Mouse (Mus musculus) megakaryocyte progenitor cell, adult 5-6 weeks (primary cell): ENCODE measurements at regions not wholly inside any gene's neighbourhood (a gene's known extent, or its start where the extent isn't known, plus 50 kb on each side); places are given as distances from the start of the nearest gene placed in this dataset.

Source experiments
- ATAC-seq: replicated peaks from 2 replicates; pipeline ENCODE4 v1.8.0; 2016; ENCODE audit warnings: mild to moderate bottlenecking, moderate TSS enrichment, inconsistent platforms; ENCODE audit not compliant: poor library complexity

DNA sequence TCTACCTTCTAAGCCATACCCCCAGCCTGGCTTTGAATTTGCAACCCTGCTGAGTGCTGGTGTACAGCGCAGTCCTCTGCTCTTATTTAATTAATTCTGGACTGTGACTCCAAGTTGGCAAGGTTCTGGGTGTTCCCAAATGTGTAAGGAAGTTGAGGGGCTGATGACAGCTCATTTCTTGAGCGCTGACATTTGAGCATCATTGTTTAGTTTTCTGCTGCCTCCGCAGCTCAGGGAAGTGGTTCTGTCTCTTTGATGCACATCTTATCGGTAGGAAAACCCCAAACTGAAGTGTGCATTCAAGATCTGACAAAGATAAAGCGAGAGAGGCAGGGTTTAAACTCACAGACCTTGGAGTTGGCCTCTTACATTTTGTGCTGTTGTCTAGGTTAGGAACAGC, 137.6 kb upstream of the Eef2kmt start:
- ATAC-seq, result no peak

DNA sequence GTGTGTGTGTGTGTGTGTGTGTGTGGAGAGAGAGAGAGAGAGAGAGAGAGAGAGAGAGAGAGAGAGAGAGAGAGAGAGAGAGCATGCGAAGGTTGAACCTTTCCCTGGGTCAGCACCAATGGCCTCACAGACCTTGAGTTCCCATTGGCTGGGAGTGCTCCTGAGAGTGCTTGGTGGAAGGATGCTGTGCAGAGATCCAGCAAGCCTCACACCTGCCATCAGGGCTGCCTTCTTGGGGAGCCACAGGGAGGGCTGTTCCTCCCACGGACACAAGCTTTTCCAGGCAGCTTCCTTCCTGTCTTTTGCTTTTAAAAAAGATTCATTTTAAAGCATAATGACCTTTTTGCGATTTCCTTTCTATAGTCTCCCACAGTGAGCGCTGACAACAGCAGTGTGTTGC, 127.1 kb upstream of the Eef2kmt start:
- no peak for ATAC-seq

DNA sequence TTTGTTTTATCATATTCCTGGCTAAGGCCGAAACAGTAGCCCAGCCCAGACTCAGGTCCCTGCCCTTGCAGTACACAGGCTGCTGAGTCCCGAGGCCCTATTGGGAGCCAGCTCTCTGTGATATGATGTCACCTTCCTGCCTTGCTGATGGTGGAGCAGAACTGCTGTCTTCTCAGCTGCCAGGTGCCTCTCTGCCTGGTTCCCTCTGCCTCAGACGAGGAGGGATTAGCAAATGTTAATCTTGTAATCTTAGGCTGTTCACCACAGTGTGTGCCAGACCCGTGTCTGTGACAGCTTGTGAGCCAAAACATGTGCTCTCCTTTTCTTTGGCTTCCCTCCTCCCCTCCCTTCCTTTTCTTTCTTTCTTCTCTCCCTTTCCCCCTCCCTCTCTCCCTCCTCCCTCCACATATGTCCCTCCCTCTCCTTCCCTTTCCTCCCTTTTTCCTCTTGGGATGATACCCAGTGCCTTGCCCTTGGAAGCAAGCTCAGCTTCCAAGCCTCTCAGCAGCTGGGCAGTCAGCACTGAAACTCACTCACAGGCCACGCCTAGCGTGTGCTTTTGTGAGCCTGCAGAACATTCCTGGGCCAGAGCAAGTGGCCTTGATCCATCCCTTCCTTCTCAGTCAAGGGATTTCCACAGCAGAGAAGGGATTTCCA, 126.6 kb upstream of the Eef2kmt start:
- ATAC-seq, result no peak

DNA sequence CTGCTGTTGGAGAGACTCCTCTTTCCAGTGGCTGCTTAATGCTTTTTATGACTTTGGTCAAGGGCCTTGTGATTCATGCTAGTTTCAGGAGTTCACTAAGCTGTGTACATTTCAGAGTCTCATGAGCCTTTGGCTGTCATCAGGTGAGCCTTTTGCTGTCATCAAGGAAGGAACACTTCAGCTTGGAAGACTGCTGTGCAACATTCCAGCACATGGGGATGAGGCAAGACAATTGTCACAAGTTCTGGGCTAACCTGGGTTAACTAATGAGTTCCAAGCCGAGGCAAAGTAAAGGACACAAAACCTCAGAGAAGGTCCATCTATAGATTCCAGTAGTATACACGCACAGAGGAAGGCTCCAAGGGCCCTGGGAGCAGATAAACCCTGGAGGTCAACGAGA, 124.8 kb upstream of the Eef2kmt start:
- no peak for ATAC-seq

DNA sequence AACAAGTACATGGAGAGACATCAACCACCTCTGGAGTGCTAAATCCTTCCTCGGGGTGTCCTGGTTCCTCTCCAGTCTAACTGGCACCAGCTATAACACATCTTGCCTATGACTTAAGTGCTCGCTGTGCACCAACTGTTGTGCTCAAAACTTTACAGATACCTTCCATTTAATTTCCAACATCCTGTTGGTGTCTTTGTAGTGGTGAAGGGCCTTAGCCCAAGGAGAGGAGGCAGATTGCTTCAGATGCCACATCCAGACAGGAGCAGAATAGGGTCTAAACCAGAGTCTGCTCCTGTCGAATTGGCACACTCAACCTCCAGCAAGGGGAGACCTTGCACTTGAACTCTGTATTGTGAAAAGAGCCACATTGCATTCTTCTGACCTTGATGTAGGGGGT, 121.2 kb upstream of the Eef2kmt start:
- ATAC-seq, result no peak

DNA sequence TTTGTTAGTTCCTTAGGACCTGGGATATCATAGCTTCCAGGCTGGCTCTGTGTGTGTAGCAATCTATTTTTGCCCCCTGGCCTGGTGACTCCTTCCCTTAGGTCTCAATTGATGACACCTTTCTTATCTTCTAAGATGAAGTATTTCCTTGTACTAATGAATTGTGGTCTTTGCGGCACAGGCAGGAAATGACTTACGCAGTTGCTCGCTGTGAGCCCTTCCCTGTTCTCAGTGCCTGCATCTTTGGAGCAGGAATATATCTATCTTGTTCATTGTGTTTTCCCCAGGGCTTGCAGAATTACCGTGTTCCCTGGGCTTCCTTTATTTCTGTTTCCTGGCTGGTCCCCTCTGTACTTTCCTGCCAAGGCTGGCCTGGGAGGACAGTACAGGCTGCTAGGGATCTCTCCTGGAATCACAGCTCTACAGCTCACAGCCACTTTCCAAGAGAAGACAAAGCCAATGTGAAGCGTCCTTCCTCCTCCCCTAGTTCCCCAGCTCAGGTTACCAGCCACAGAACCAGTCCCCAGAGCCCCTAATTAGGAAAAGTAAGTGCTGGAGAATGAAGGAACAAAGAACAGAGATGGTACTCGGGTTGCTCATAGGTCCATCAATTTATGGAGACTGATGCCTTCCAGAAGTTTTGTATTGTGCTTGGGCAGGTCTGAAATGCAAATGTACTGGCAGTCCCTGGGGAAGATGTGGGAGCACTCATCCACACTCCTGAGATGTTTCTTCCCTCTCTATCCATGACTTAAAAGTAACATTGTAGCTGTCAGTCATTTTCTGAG, 119.2 kb upstream of the Eef2kmt start:
- ATAC-seq, result peak; percentile 81

DNA sequence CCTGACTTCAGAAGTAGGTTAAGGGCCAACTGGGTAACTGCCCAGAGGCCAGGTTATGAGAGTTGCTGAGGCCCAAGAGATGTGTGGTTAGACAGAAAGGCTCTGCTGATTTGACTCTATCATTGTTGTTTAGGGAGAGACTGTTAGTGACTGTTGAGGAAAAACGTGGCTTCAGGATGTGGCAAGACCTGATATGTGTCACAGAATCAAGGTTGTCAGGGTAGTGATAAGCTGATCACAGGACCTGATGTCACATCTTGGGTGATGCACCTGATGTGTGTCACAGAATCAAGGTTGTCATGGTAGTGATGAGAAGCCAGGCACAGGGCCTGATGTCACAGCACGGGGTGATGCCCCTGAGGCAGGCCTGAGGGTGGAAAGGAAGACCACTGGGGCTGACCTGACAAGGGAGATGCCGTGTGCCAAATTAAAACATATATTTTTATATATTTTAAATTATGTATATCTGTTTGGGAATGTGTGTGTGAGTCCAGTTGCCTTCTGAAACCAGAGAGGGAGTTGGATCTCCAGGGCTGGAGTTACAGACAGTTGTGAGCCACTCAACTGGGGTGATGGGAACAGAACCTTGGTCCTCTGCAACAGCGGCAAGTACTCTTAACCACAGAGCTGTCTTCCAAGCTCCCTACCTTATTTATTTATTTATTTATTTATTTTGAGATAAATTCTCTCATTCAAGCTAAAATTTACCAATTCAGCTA, 115.6 kb upstream of the Eef2kmt start:
- no peak for ATAC-seq

DNA sequence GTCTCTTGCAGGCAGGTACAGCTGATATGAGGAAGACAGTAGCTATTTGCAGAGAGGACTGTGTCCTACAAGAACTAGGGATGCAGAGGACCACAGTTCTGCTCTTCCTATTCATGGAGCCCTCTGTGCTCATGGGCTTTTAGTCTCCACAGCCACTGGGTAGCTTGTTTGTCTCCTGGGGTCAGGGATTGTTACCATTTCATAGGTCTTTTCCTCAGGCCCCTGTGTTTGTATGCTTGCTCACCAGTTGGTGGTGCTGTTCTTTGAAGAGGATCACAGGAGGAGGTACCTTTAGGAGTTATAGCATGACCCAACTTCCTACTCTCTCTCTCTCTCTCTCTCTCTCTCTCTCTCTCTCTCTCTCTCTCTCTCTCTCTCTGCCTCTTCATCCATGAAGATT, 114.7 kb upstream of the Eef2kmt start:
- ATAC-seq, result 0 out of 2 replicates have a peak, but pooled peaks have one; percentile 40

DNA sequence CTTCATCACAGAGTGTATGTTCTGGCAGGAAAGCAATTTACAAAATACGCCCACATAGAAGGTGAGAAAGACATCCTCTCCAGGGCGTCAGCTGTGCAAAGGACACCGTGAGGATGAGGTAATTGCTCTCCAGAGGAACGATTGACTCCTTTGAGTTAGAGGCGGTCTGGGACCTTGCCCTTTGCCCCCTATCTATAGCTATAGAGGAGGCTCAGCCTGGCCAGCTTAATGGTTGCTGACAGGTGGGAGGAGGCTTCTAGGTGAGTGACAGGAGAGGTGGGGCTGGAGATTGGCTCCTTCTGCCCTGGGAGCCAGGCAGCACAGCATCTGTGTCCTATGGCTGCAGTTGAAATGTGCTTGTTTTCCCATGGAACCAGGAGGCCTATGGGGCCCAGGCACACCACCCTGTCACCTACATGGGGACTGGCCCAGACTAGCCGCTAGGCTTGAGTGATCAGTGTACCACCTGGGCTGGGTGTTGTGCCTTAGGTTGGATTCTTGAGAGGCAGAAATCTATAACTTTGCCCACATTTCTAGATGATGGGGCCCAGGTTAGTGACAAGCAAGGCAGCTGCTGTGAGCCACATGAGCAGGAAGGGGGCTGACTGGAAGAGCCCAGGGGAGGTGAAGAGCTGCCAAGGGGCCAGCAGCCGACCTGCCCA, 113.2 kb upstream of the Eef2kmt start:
- ATAC-seq, result no peak

DNA sequence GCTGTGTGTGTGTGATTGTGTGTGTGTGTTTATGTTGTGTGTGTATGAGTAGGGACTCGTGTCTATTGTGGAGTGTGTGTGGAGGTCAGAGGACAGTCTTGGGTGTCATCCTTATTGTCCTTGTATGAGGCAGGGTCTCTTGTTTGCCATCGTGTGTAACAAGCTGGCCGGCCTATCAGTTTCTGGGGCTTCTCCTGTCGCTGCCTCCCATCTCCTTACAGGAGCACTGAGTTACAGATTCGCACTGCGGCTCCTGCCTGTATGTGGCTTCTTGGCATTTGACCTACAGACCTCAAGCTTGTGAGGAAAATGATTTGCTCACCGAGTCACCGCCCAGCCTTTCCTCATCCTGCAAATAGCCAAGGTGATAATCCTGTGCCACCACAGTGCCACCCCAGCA, 112.6 kb upstream of the Eef2kmt start:
- ATAC-seq, result no peak

DNA sequence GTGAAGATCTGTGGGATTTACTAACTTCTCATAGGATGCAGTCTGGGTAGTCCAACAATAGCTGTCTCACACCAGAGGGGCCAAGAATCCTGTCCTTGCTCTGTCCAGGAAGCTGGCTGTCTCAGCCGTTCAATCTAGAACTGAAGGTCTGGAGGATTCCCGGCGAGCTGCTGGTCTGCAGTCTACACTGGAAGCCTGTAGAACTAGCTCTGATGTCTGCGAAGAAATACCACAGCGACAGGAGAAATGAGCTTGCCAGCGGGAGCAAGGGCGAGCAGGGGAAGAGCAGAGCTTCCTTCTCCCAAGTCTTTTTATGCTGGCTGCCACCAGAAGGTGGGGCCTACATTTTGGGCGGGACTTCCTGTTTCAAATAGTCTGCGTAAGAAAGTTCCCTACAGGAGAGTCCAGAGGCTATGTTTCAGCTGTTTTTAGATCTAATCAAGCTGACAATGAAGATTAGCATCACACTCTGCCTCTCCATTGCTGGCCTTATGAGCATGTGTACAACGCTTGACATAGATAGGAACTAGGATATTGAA, 111.9 kb upstream of the Eef2kmt start:
- peak; percentile 57; the same call in 1 of the 2 replicates for ATAC-seq

DNA sequence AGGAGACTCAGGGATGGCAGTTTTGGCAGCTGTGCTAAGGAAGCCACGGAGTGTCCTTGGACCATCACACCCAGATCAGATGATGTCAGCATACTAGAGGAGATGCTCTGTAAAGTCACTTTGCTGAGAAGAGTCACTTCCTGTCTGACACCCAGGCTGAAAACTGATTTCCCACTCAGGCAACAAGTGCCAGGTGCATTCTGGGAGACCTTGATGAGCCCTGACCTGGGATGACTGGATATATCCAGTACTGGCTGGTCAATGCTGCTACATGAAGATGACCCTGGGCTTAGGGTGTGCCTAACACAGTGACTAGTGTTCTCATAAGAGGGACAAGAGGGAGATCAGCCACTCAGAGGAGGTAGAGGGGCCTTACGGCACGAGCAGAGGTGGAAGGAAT, 110.2 kb upstream of the Eef2kmt start:
- no peak for ATAC-seq

DNA sequence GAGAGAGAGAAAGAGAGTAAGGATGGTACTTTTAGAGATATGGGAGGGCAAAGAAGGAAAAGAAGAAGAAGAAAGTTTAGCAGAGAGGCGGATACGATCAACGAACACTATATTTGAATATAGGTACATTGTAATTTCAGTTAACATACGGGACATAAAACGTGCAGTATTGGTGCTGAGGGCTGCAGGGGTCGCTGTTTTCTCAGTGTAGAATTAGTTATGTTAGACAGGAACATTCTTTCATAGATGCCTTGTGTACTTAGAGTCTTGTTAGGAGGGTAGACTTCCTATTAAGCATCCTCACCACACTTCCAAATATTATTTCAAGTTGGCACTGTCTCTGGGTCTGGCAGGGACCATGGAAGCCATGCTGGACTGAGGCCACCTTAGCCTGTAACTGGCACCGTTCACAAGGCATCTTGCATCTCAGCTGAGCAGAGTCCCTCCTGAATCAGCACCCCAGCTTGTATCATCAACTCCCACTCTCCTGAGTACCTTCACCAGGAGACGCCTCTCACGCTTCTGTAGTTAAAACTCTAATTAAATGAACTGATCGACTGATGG, 107.3 kb upstream of the Eef2kmt start:
- no peak for ATAC-seq

DNA sequence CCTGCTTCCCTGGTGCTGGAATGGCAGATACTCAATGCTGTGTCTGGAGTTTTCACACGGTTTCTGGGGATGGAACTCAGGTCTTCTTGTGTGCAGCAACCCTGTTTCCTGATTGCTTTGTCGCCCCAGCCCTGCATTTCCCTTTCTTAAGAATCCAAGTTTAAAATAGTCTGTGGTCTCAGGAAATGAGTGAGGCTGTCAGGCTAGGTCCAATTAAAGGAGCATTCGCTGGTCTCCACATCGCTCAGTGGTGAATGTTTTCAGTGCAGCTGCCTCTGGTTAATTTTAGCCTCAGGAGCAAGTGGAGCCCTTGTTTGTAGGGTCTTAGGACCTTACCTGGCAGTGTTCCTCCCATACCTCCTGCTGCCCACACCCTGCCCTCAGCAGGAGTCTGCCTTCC, 103.4 kb upstream of the Eef2kmt start:
- 0 out of 2 replicates have a peak, but pooled peaks have one; percentile 17 for ATAC-seq

DNA sequence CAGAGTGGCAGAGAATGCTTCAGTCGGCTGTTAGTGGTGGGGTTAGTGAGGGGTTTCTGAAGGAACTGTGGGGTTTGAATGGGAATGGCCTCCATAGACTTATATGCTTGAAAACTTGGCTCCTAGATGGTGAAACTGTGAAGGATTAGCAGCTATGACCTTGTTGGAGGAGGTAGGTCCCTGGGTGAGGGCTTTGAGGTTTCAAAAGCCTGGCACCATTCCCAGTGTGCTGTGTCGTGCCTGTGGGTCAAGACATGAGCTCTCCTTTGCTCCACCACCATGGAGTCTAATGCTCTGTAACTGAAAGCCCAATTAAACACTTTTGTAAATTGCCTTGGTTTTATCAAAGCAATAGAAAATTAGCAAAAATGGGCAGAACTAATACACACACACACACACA, 98.1 kb upstream of the Eef2kmt start:
- ATAC-seq, result no peak

DNA sequence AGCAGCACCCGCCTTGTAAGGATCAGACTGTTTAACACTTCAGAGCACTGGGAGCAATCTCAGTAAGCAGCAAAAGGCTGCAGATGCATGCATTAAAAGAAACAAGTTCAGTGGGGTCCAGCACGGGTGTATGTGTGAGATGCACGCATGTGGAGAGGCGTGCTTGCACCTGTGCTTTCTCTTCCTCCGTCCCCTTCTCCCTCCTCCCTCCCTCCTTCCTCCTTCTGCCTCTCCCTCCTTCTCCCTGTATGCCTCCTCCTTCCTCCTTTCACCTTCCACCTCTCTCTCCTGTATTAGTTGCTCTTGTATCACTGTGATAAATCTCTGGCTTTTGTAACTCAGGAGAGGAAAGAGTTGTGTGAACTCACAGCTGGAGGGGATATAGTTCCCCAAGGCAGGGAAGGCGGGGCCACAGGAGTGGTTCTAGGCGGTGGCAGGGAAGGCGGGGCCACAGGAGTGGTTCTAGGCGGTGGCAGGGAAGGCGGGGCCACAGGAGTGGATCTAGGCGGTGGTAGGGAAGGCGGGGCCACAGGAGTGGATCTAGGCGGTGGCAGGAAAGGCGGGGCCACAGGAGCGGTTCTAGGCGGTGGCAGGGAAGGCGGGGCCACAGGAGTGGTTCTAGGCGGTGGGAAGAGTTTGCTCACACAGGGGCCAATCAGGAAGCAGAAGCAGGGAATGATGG, 96.2 kb upstream of the Eef2kmt start:
- peak; percentile 97 for ATAC-seq

DNA sequence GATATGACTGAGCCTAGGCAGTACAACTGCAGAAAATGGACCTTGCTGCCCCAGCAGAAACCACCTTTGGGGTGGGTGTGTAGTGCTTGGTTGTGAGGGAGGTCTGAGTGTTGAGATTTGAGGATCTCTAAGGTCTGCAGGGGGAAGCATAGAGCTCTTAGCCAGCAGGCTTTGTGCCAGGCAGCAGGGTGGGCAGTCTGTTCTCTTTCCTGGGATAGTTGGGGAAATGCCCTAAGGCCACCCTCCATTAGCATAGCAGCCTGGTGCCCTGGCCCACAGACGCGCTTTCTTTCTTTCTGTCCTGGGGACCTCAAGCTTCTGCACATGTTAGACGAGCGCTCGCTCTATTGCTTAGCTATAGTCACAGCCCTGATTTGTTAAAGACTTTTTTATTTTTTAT, 91.4 kb upstream of the Eef2kmt start:
- no peak for ATAC-seq

DNA sequence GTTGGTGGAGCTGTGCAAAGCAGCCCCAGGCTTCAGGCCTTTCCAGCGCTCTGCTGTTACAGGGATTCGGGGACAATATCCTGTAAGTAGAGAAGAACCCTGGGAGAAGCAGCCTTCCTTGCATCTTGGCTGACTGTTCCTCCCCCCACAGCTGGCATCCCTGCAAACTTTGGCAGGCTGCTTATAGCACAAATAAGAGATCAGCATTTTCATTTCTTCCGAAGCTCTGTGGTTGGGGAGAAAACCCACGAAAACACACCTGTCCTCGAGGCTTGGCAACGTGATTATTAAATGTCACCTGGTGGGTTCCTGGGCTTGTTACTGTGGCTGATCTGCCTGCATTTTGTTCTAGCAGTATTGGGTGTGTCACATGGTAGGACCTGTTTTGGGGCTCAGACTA, 86.5 kb upstream of the Eef2kmt start:
- ATAC-seq, result no peak

DNA sequence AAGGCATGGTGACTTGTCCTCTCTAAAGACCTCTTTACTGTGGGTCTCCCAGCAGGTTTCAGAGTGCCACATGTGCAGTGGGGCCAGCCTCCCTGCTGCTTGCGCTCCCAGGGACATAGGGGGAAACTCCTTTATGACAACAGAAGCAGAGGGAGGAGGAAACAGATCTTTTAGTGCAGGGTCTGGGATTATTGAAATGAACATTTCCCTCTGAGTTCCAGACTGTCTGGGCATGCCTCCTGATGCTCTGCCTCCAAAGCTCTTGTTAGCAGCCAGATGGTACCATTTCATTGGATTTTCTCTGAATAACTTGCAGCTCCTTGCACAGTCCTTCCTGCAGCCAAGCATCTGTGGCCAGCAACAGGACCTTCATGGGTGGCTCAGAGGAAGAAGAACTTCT, 60.5 kb upstream of the Eef2kmt start:
- ATAC-seq, result no peak

DNA sequence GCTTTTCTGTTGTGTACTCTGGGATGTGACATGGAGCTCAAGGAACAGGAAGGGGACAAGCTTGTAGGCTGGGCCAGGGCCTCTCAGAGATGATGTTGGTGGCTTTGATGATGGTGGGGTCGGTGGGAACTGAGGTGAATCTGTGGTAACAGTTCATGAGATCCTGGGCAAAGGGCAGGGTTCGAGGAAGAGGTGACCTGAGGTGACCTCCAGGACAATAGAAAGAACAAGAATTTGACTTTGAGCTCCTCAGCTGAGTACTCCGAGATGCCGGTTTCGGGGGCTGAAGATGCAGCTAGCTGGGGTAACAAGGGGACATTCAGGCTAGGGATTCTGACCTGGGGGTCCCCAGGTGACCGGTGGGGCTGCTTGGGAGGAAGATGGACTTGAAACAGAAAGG, 57.5 kb upstream of the Eef2kmt start:
- no peak for ATAC-seq
